Mouse (Mus musculus) myocyte (in vitro differentiated cells): ENCODE measurements around the gene Aif1. TPM values are rescaled to one million over a fixed set of nuclear protein-coding genes. Genes with fewer than 3 reads are reported as not detected.
A peak's percentile ranks its signal among the peaks of the same experiment; 100 is the strongest.

Experiments
- H3K27me3 ChIP-seq: one replicate; pipeline ENCODE4 v1.6.1; 2011; ENCODE audit not compliant: control insufficient read depth, insufficient read depth, insufficient read length
- H3K36me3 ChIP-seq: one replicate; pipeline ENCODE4 v1.6.1; 2011; ENCODE audit not compliant: control insufficient read depth, insufficient read depth
- H3K4me2 ChIP-seq: one replicate; pipeline ENCODE4 v1.6.1; 2011; ENCODE audit warnings: low read depth, control low read depth
- H3K4me3 ChIP-seq: one replicate; pipeline ENCODE4 v1.5.1; 2011; ENCODE audit warnings: mild to moderate bottlenecking, control low read depth, moderate library complexity
- H3K79me2 ChIP-seq: one replicate; pipeline ENCODE4 v1.6.1; 2011; ENCODE audit not compliant: control insufficient read depth, insufficient read depth
- H3ac ChIP-seq: one replicate; pipeline ENCODE4 v1.6.1; 2011; ENCODE audit not compliant: control insufficient read depth, insufficient read length
- CEBPB ChIP-seq: IDR thresholded peaks from 2 replicates; pipeline ENCODE4 v1.6.1; 2011; ENCODE audit warnings: mild to moderate bottlenecking, moderate library complexity; ENCODE audit not compliant: poor library complexity, insufficient read depth, severe bottlenecking
- E2F4 ChIP-seq: IDR thresholded peaks from one replicate; pipeline ENCODE4 v1.6.1; 2011; ENCODE audit warnings: mild to moderate bottlenecking, control low read depth, moderate library complexity; ENCODE audit not compliant: insufficient read depth
- MAX ChIP-seq: IDR thresholded peaks from one replicate; pipeline ENCODE4 v1.6.1; 2011; ENCODE audit warnings: low read depth, mild to moderate bottlenecking, control low read depth
- MYOD1 ChIP-seq, 3 experiments: IDR thresholded peaks; one replicate each; pipeline ENCODE4 v1.6.1; 2011; ENCODE audit warnings: control low read depth in 2 of 3, low read depth in 2 of 3, mild to moderate bottlenecking in 2 of 3, moderate library complexity in 1 of 3; ENCODE audit not compliant: insufficient read length in 2 of 3, control insufficient read depth in 1 of 3
- MYOG ChIP-seq, 3 experiments: IDR thresholded peaks; one replicate each; pipeline ENCODE4 v1.6.1; 2011; ENCODE audit warnings: control low read depth in 2 of 3, low read depth in 2 of 3, mild to moderate bottlenecking in 2 of 3; ENCODE audit not compliant: insufficient read length in 2 of 3, control insufficient read depth in 1 of 3, insufficient read depth in 1 of 3
- POLR2A ChIP-seq: IDR thresholded peaks from one replicate; pipeline ENCODE4 v1.6.1; 2011; ENCODE audit warnings: low read depth, mild to moderate bottlenecking, control low read depth, moderate library complexity; ENCODE audit not compliant: insufficient read length
- POLR2AphosphoS2 ChIP-seq: IDR thresholded peaks from one replicate; pipeline ENCODE4 v1.6.1; 2011; ENCODE audit warnings: low read depth, control low read depth; ENCODE audit not compliant: insufficient read length
- REST ChIP-seq: IDR thresholded peaks from one replicate; pipeline ENCODE4 v1.6.1; 2011; ENCODE audit warnings: mild to moderate bottlenecking, control low read depth, moderate library complexity; ENCODE audit not compliant: insufficient read depth, insufficient read length
- SRF ChIP-seq: IDR thresholded peaks from one replicate; pipeline ENCODE4 v1.6.1; 2011; ENCODE audit warnings: low read depth; ENCODE audit not compliant: control insufficient read depth, insufficient read length
- TCF12 ChIP-seq: IDR thresholded peaks from one replicate; pipeline ENCODE4 v1.6.1; 2011; ENCODE audit warnings: mild to moderate bottlenecking, control low read depth; ENCODE audit not compliant: poor library complexity, insufficient read depth, severe bottlenecking
- TCF3 ChIP-seq: IDR thresholded peaks from one replicate; pipeline ENCODE4 v1.6.1; 2011; ENCODE audit warnings: low read depth, control low read depth; ENCODE audit not compliant: insufficient read length
- USF1 ChIP-seq: IDR thresholded peaks from one replicate; pipeline ENCODE4 v1.6.1; 2011; ENCODE audit warnings: low read depth, mild to moderate bottlenecking, control low read depth, moderate library complexity
- polyA plus RNA-seq: library from polyadenylated mRNA; unstranded; fragments of >200 nt; fragmentation: generic; extraction: Trizol; gene quantifications from one replicate; pipeline ENCODE4 v1.2.1, GENCODE M21; 2012; ENCODE audit warnings: missing spikeins

Aif1 gene
- polyA plus RNA-seq, 1 experiment, result not detected

GRCm38 (mm10) chr17:35201128-35201527, 25.3 kb upstream of the Aif1 start:
- H3K36me3 ChIP-seq, result no peaks in the 10 kb centered on the region
- no peaks in the 10 kb centered on the region for H3K79me2 ChIP-seq
- TF ChIP-seq TCF3 (no peak), E2F4 (no peak)
- no peak overlapping the region for H3ac ChIP-seq
- H3K27me3 ChIP-seq, result no peaks in the 10 kb centered on the region
- no peak overlapping the region for H3K4me3 ChIP-seq
- no peak overlapping the region for H3K4me2 ChIP-seq

GRCm38 (mm10) chr17:35200398-35200797, 24.5 kb upstream of the Aif1 start:
- no peaks in the 10 kb centered on the region for H3K36me3 ChIP-seq
- no peak overlapping the region for H3ac ChIP-seq
- TF ChIP-seq MYOD1 (IDR thresholded peaks at IDR 0.05; ENCODE audit: control insufficient read depth in 1 of 3, insufficient read length in 2 of 3, low read depth in 2 of 3), result peak in 1 of 3 experiments; percentile 63
- no peak for TF ChIP-seq POLR2A
- TF ChIP-seq MYOG (IDR thresholded peaks at IDR 0.05; ENCODE audit: control insufficient read depth in 1 of 3, insufficient read depth in 1 of 3, insufficient read length in 2 of 3, low read depth in 2 of 3), result peak in 1 of 3 experiments; percentile 50
- TF ChIP-seq CEBPB, result no peak
- no peak for TF ChIP-seq TCF12
- no peak for TF ChIP-seq E2F4
- no peak for TF ChIP-seq MAX
- TF ChIP-seq REST, result no peak
- TF ChIP-seq USF1, result no peak
- no peak for TF ChIP-seq TCF3
- no peak for TF ChIP-seq SRF
- no peak for TF ChIP-seq POLR2AphosphoS2
- H3K4me2 ChIP-seq, result no peak overlapping the region
- no peak overlapping the region for H3K4me3 ChIP-seq
- no peaks in the 10 kb centered on the region for H3K79me2 ChIP-seq
- H3K27me3 ChIP-seq, result no peaks in the 10 kb centered on the region

GRCm38 (mm10) chr17:35198946-35199345, 23.1 kb upstream of the Aif1 start:
- Histone ChIP-seq H3K4me2 (no peak overlapping the region), H3ac (no peak overlapping the region), H3K36me3 (no peaks in the 10 kb centered on the region), H3K27me3 (no peaks in the 10 kb centered on the region), H3K4me3 (no peak overlapping the region), H3K79me2 (no peaks in the 10 kb centered on the region)
- TF ChIP-seq E2F4, result no peak
- TF ChIP-seq POLR2AphosphoS2, result no peak

GRCm38 (mm10) chr17:35198029-35198428, 22.2 kb upstream of the Aif1 start:
- no peak overlapping the region for H3ac ChIP-seq
- TF ChIP-seq POLR2A (no peak), TCF12 (no peak), SRF (no peak), USF1 (no peak), MAX (no peak), REST (no peak), MYOD1 (IDR thresholded peaks at IDR 0.05; ENCODE audit: control insufficient read depth in 1 of 3, insufficient read length in 2 of 3, low read depth in 2 of 3) (no peak), CEBPB (no peak), POLR2AphosphoS2 (no peak)
- H3K4me3 ChIP-seq, result no peak overlapping the region
- H3K27me3 ChIP-seq, result no peaks in the 10 kb centered on the region
- H3K36me3 ChIP-seq, result no peaks in the 10 kb centered on the region
- H3K79me2 ChIP-seq, result no peaks in the 10 kb centered on the region
- H3K4me2 ChIP-seq, result no peak overlapping the region

- Histone ChIP-seq H3K36me3 (no peaks in the 10 kb centered on the region), H3K27me3 (no peaks in the 10 kb centered on the region), H3K4me3 (no peak overlapping the region), H3K4me2 (no peak overlapping the region), H3ac (no peak overlapping the region), H3K79me2 (no peaks in the 10 kb centered on the region)
- TF ChIP-seq TCF3 (no peak), MAX (no peak), SRF (no peak), TCF12 (no peak), MYOG (IDR thresholded peaks at IDR 0.05; ENCODE audit: control insufficient read depth in 1 of 3, insufficient read depth in 1 of 3, insufficient read length in 2 of 3, low read depth in 2 of 3) (no peak), MYOD1 (IDR thresholded peaks at IDR 0.05; ENCODE audit: control insufficient read depth in 1 of 3, insufficient read length in 2 of 3, low read depth in 2 of 3) (no peak), POLR2AphosphoS2 (no peak), CEBPB (no peak), E2F4 (no peak), USF1 (no peak)
Observed at GRCm38 (mm10) chr17:35197126-35197525, 21.3 kb upstream of the Aif1 start.

- Histone ChIP-seq H3K79me2 (no peaks in the 10 kb centered on the region), H3ac (peak overlapping the region; percentile 45), H3K4me3 (peak overlapping the region; percentile 16), H3K27me3 (no peaks in the 10 kb centered on the region), H3K4me2 (peak overlapping the region; percentile 87), H3K36me3 (no peaks in the 10 kb centered on the region)
- peak in 1 of 3 experiments; percentile 19 for TF ChIP-seq MYOG (IDR thresholded peaks at IDR 0.05; ENCODE audit: control insufficient read depth in 1 of 3, insufficient read depth in 1 of 3, insufficient read length in 2 of 3, low read depth in 2 of 3)
- TF ChIP-seq CEBPB, result no peak
- peak in 2 of 3 experiments; percentile 34 to 48 for TF ChIP-seq MYOD1 (IDR thresholded peaks at IDR 0.05; ENCODE audit: control insufficient read depth in 1 of 3, insufficient read length in 2 of 3, low read depth in 2 of 3)
Observed at GRCm38 (mm10) chr17:35196321-35196641, 20.4 kb upstream of the Aif1 start.
